Mouse (Mus musculus): Measurements from ENCODE around the gene Dync1i2. TPM values are rescaled to one million over a fixed set of nuclear protein-coding genes. Genes with fewer than 3 reads are reported as not detected.

Gene Dync1i2
- polyA plus RNA-seq, 1 experiment, result 15.3 TPM

GRCm38 (mm10) chr2:71290107-71290775, 78.7 kb downstream of the Dync1i2 start:
- no peaks in the 10 kb centered on the region for H3K4me1 ChIP-seq
- H3K27me3 ChIP-seq (replicated peaks), result no peaks in the 10 kb centered on the region
- no peaks in the 10 kb centered on the region for H3K9me3 ChIP-seq
- peaks cover 77% of the 10 kb centered on the region for H3K36me3 ChIP-seq (replicated peaks; ENCODE audit: low read length)
- TF ChIP-seq FLI1 (IDR thresholded peaks at IDR 0.05; ENCODE audit: low read length) (no peak), GATA1 (IDR thresholded peaks at IDR 0.05; ENCODE audit: borderline replicate concordance, low read length) (no peak)
- no peak overlapping the region for H3K4me3 ChIP-seq (replicated peaks)

GRCm38 (mm10) chr2:71291566-71291965, 80.1 kb downstream of the Dync1i2 start:
- Histone ChIP-seq H3K4me3 (replicated peaks) (no peak overlapping the region), H3K27me3 (replicated peaks) (no peaks in the 10 kb centered on the region), H3K36me3 (replicated peaks; ENCODE audit: low read length) (peaks cover 90% of the 10 kb centered on the region), H3K9me3 (no peaks in the 10 kb centered on the region), H3K4me1 (no peaks in the 10 kb centered on the region)
- no peak for TF ChIP-seq FLI1 (IDR thresholded peaks at IDR 0.05; ENCODE audit: low read length)
- TF ChIP-seq GATA1 (IDR thresholded peaks at IDR 0.05; ENCODE audit: borderline replicate concordance, low read length), result no peak

- Histone ChIP-seq H3K4me3 (replicated peaks) (no peak overlapping the region), H3K36me3 (replicated peaks; ENCODE audit: low read length) (peaks cover 89% of the 10 kb centered on the region), H3K4me1 (no peaks in the 10 kb centered on the region), H3K9me3 (no peaks in the 10 kb centered on the region), H3K27me3 (replicated peaks) (no peaks in the 10 kb centered on the region)
- no peak for TF ChIP-seq GATA1 (IDR thresholded peaks at IDR 0.05; ENCODE audit: borderline replicate concordance, low read length)
- TF ChIP-seq FLI1 (IDR thresholded peaks at IDR 0.05; ENCODE audit: low read length), result no peak
Observed at GRCm38 (mm10) chr2:71293983-71294382, 82.5 kb downstream of the Dync1i2 start.

- Histone ChIP-seq H3K4me3 (replicated peaks) (no peak overlapping the region), H3K36me3 (replicated peaks; ENCODE audit: low read length) (peaks cover 88% of the 10 kb centered on the region)
Observed at GRCm38 (mm10) chr2:71294489-71294888, 83.0 kb downstream of the Dync1i2 start.

GRCm38 (mm10) chr2:71295844-71296243, 84.3 kb downstream of the Dync1i2 start:
- H3K27me3 ChIP-seq (replicated peaks), result no peaks in the 10 kb centered on the region
- H3K4me3 ChIP-seq (replicated peaks), result no peak overlapping the region
- peaks cover 86% of the 10 kb centered on the region for H3K36me3 ChIP-seq (replicated peaks; ENCODE audit: low read length)
- no peaks in the 10 kb centered on the region for H3K4me1 ChIP-seq
- no peaks in the 10 kb centered on the region for H3K9me3 ChIP-seq
- TF ChIP-seq FLI1 (IDR thresholded peaks at IDR 0.05; ENCODE audit: low read length) (no peak), GATA1 (IDR thresholded peaks at IDR 0.05; ENCODE audit: borderline replicate concordance, low read length) (no peak)

More at GRCm38 (mm10) chr2:71294489-71294888, 83.0 kb downstream of the Dync1i2 start:
- H3K27me3 ChIP-seq (replicated peaks), result no peaks in the 10 kb centered on the region
- H3K9me3 ChIP-seq, result no peaks in the 10 kb centered on the region
- H3K4me1 ChIP-seq, result no peaks in the 10 kb centered on the region
- TF ChIP-seq GATA1 (IDR thresholded peaks at IDR 0.05; ENCODE audit: borderline replicate concordance, low read length) (no peak), FLI1 (IDR thresholded peaks at IDR 0.05; ENCODE audit: low read length) (no peak)

- no peaks in the 10 kb centered on the region for H3K27me3 ChIP-seq (replicated peaks)
- no peaks in the 10 kb centered on the region for H3K9me3 ChIP-seq
- no peak overlapping the region for H3K4me3 ChIP-seq (replicated peaks)
- no peak for TF ChIP-seq FLI1 (IDR thresholded peaks at IDR 0.05; ENCODE audit: low read length)
- TF ChIP-seq GATA1 (IDR thresholded peaks at IDR 0.05; ENCODE audit: borderline replicate concordance, low read length), result no peak
- no peaks in the 10 kb centered on the region for H3K4me1 ChIP-seq
- H3K36me3 ChIP-seq (replicated peaks; ENCODE audit: low read length), result peaks cover 78% of the 10 kb centered on the region
Observed at GRCm38 (mm10) chr2:71297501-71297900, 86.0 kb downstream of the Dync1i2 start.

GRCm38 (mm10) chr2:71298729-71299128, 87.2 kb downstream of the Dync1i2 start:
- H3K4me3 ChIP-seq (replicated peaks), result no peak overlapping the region
- H3K36me3 ChIP-seq (replicated peaks; ENCODE audit: low read length), result peaks cover 73% of the 10 kb centered on the region
- peaks cover 5% of the 10 kb centered on the region for H3K4me1 ChIP-seq
- H3K27me3 ChIP-seq (replicated peaks), result no peaks in the 10 kb centered on the region
- TF ChIP-seq GATA1 (IDR thresholded peaks at IDR 0.05; ENCODE audit: borderline replicate concordance, low read length), result no peak
- TF ChIP-seq FLI1 (IDR thresholded peaks at IDR 0.05; ENCODE audit: low read length), result no peak
- H3K9me3 ChIP-seq, result no peaks in the 10 kb centered on the region

- TF ChIP-seq GATA1 (IDR thresholded peaks at IDR 0.05; ENCODE audit: borderline replicate concordance, low read length) (no peak), FLI1 (IDR thresholded peaks at IDR 0.05; ENCODE audit: low read length) (no peak)
- Histone ChIP-seq H3K4me3 (replicated peaks) (no peak overlapping the region), H3K9me3 (no peaks in the 10 kb centered on the region), H3K27me3 (replicated peaks) (no peaks in the 10 kb centered on the region), H3K4me1 (peaks cover 5% of the 10 kb centered on the region), H3K36me3 (replicated peaks; ENCODE audit: low read length) (peaks cover 71% of the 10 kb centered on the region)
Observed at GRCm38 (mm10) chr2:71302156-71302663, 90.7 kb downstream of the Dync1i2 start.

GRCm38 (mm10) chr2:71303221-71303620, 91.7 kb downstream of the Dync1i2 start:
- Histone ChIP-seq H3K9me3 (no peaks in the 10 kb centered on the region), H3K4me1 (peaks cover 5% of the 10 kb centered on the region), H3K27me3 (replicated peaks) (no peaks in the 10 kb centered on the region), H3K36me3 (replicated peaks; ENCODE audit: low read length) (peaks cover 71% of the 10 kb centered on the region), H3K4me3 (replicated peaks) (no peak overlapping the region)
- no peak for TF ChIP-seq GATA1 (IDR thresholded peaks at IDR 0.05; ENCODE audit: borderline replicate concordance, low read length)
- no peak for TF ChIP-seq FLI1 (IDR thresholded peaks at IDR 0.05; ENCODE audit: low read length)

- Histone ChIP-seq H3K27me3 (replicated peaks) (no peaks in the 10 kb centered on the region), H3K4me1 (peaks cover 5% of the 10 kb centered on the region), H3K36me3 (replicated peaks; ENCODE audit: low read length) (peaks cover 67% of the 10 kb centered on the region), H3K9me3 (no peaks in the 10 kb centered on the region), H3K4me3 (replicated peaks) (no peak overlapping the region)
- TF ChIP-seq FLI1 (IDR thresholded peaks at IDR 0.05; ENCODE audit: low read length) (no peak), GATA1 (IDR thresholded peaks at IDR 0.05; ENCODE audit: borderline replicate concordance, low read length) (no peak)
Observed at GRCm38 (mm10) chr2:71304821-71305220, 93.3 kb downstream of the Dync1i2 start.
